Mouse (Mus musculus): Measurements from ENCODE around the gene Phykpl. TPM values are rescaled to one million over a fixed set of nuclear protein-coding genes. Genes with fewer than 3 reads are reported as not detected.

Gene Phykpl
- 11.3 and 12.6 TPM in 2 replicates for polyA plus RNA-seq (2015; fragmentation: Nextera tagmentation; extraction: Ambion mirVana)

GRCm38 (mm10) chr11:51584431-51585248 is at the start of gene Phykpl:
Gene Phykpl, plus strand, starts transcription at chr11:51584757.
- Histone ChIP-seq H3K4me1 (ENCODE audit: control insufficient read depth, low read depth, low read length) (peaks cover 27% of the 10 kb centered on the region), H3K9ac (ENCODE audit: low read depth, low read length) (peak within 1 kb of the TSS; percentile 92), H3K4me2 (ENCODE audit: low read depth, low read length) (peak within 1 kb of the TSS; percentile 93), H3K27me3 (ENCODE audit: control insufficient read depth, insufficient read depth, low read depth, low read length) (no peaks in the 10 kb centered on the region), H3K36me3 (ENCODE audit: control insufficient read depth, insufficient read depth) (peaks cover 22% of the 10 kb centered on the region), H3K4me3 (ENCODE audit: low read depth, low read length) (peak within 1 kb of the TSS; percentile 89), H3K27ac (ENCODE audit: low read length) (peak within 1 kb of the TSS; percentile 94), H3K9me3 (replicated peaks; ENCODE audit: control insufficient read depth, low read length) (no peaks in the 10 kb centered on the region)
- under 1% methylated on average over 57 of the region's 59 CpGs for WGBS (ENCODE audit: insufficient replicate concordance)
- ATAC-seq (ENCODE audit: low read depth): peak; percentile 91

DNA sequence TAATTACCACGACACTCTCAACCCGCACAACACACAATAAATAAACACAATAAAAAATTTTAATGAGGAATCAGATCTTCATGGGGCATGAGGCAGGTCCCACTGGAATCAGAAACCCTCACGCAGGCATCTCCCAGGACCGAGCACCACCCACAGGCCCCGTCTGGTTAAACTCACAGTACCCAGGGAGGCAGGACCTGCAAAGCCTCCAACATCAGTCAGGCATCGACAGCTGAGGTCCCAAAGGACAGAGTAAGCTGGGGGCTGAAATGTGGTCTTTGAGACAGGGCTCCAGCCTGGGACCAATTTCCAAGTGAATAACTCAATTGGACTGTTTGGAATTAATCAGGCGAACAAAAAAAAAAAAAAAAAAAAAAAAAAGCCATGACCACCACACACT is 46.2 kb upstream of the Phykpl start:
- H3K9me3 ChIP-seq (replicated peaks; ENCODE audit: control insufficient read depth, low read length): no peaks in the 10 kb centered on the region
- no peaks in the 10 kb centered on the region for H3K4me1 ChIP-seq (ENCODE audit: control insufficient read depth, low read depth, low read length)
- H3K36me3 ChIP-seq (ENCODE audit: control insufficient read depth, insufficient read depth): no peaks in the 10 kb centered on the region
- H3K4me3 ChIP-seq (ENCODE audit: low read depth, low read length): no peak overlapping the region
- H3K9ac ChIP-seq (ENCODE audit: low read depth, low read length): no peak overlapping the region
- WGBS (ENCODE audit: insufficient replicate concordance): 66% methylated on average over 7 of the region's 7 CpGs
- no peak overlapping the region for H3K27ac ChIP-seq (ENCODE audit: low read length)
- no peak overlapping the region for H3K4me2 ChIP-seq (ENCODE audit: low read depth, low read length)
- H3K27me3 ChIP-seq (ENCODE audit: control insufficient read depth, insufficient read depth, low read depth, low read length): no peaks in the 10 kb centered on the region
- no peak for ATAC-seq (ENCODE audit: low read depth)

DNA sequence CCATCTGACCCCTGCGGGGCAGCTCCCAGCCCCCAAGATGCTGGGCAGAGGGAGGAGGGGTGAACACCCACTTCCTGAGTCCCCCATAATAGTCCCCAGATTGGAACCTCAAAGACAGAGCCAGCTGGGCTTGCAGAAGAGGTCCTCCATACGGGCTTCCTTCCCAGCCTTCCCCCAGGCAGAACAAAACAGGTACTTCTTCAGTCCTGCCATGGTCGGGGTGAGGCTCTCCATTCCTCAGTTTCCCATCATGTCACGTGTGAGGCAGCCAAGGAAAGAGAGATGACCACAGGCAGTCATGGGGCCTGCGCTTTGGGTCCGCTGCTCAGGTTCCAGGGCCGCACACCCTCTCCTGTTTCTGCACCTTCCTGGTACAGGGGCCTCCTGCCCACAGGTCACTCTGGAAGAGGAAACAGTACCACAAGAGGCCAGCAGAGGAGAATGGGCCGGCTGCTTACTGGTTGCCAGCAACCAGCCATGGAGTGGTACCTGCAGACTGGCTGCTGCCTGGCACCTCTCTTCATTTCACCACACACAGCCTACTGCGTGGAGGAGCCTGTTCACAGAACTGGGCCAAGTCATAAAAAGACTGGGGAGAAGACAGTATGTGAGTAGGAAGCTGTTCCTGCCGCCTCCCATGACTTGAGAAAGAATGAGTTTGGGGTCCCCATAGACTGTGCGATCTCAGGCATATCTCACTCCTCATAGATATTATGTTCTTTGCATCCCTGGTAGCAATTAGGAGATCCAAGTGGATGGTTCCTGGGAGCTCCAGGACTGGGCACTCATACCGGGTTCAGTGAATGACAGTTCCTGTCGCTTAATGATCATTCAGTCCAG is 45.4 kb upstream of the Phykpl start:
- Histone ChIP-seq H3K36me3 (ENCODE audit: control insufficient read depth, insufficient read depth) (no peaks in the 10 kb centered on the region), H3K27me3 (ENCODE audit: control insufficient read depth, insufficient read depth, low read depth, low read length) (no peaks in the 10 kb centered on the region), H3K27ac (ENCODE audit: low read length) (no peak overlapping the region), H3K4me3 (ENCODE audit: low read depth, low read length) (no peak overlapping the region), H3K9ac (ENCODE audit: low read depth, low read length) (no peak overlapping the region), H3K9me3 (replicated peaks; ENCODE audit: control insufficient read depth, low read length) (no peaks in the 10 kb centered on the region), H3K4me1 (ENCODE audit: control insufficient read depth, low read depth, low read length) (no peaks in the 10 kb centered on the region; the same call in 1 of the 2 replicates), H3K4me2 (ENCODE audit: low read depth, low read length) (no peak overlapping the region)
- 40% methylated on average over 13 of the region's 13 CpGs for WGBS (ENCODE audit: insufficient replicate concordance)
- ATAC-seq (ENCODE audit: low read depth): no peak

DNA sequence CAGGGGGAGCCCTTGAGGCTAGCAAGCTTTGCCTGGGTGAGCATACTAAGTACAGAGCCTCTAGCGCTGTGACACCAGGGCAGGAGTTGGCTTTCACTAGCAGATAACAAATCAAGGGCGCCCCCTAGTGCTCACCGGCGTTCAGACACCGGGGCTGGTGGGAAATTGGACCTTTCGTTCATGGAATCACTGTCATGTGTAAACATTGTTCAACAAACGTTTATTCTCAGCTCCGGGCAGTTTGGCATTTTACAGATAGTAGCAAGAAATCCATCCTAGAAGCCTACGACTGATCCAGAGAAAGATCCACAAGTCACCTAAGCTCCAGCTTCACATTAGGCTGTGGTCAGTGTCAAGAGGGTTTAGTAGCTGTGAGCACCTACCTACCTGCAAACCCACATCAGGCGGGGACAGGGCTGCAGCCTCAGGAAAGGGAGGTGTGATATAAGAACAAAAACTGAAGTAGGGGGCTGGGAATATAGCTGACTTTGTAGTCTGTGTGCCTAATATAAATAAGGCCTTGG is 44.7 kb upstream of the Phykpl start:
- Histone ChIP-seq H3K4me2 (ENCODE audit: low read depth, low read length) (no peak overlapping the region), H3K9me3 (replicated peaks; ENCODE audit: control insufficient read depth, low read length) (no peaks in the 10 kb centered on the region), H3K9ac (ENCODE audit: low read depth, low read length) (no peak overlapping the region), H3K27me3 (ENCODE audit: control insufficient read depth, insufficient read depth, low read depth, low read length) (no peaks in the 10 kb centered on the region), H3K27ac (ENCODE audit: low read length) (no peak overlapping the region), H3K4me3 (ENCODE audit: low read depth, low read length) (no peak overlapping the region), H3K36me3 (ENCODE audit: control insufficient read depth, insufficient read depth) (no peaks in the 10 kb centered on the region), H3K4me1 (ENCODE audit: control insufficient read depth, low read depth, low read length) (no peaks in the 10 kb centered on the region; the same call in 1 of the 2 replicates)
- WGBS (ENCODE audit: insufficient replicate concordance): 8% methylated on average over 10 of the region's 10 CpGs
- ATAC-seq (ENCODE audit: low read depth): peak; percentile 78

- Histone ChIP-seq H3K9me3 (replicated peaks; ENCODE audit: control insufficient read depth, low read length) (no peaks in the 10 kb centered on the region), H3K9ac (ENCODE audit: low read depth, low read length) (no peak overlapping the region), H3K4me1 (ENCODE audit: control insufficient read depth, low read depth, low read length) (no peaks in the 10 kb centered on the region; the same call in 1 of the 2 replicates), H3K4me3 (ENCODE audit: low read depth, low read length) (no peak overlapping the region), H3K4me2 (ENCODE audit: low read depth, low read length) (no peak overlapping the region), H3K27ac (ENCODE audit: low read length) (no peak overlapping the region), H3K36me3 (ENCODE audit: control insufficient read depth, insufficient read depth) (no peaks in the 10 kb centered on the region), H3K27me3 (ENCODE audit: control insufficient read depth, insufficient read depth, low read depth, low read length) (no peaks in the 10 kb centered on the region)
- ATAC-seq (ENCODE audit: low read depth): no peak
- 49% methylated on average over 9 of the region's 9 CpGs for WGBS (ENCODE audit: insufficient replicate concordance)
Observed at GRCm38 (mm10) chr11:51542424-51542823, 42.1 kb upstream of the Phykpl start.

DNA sequence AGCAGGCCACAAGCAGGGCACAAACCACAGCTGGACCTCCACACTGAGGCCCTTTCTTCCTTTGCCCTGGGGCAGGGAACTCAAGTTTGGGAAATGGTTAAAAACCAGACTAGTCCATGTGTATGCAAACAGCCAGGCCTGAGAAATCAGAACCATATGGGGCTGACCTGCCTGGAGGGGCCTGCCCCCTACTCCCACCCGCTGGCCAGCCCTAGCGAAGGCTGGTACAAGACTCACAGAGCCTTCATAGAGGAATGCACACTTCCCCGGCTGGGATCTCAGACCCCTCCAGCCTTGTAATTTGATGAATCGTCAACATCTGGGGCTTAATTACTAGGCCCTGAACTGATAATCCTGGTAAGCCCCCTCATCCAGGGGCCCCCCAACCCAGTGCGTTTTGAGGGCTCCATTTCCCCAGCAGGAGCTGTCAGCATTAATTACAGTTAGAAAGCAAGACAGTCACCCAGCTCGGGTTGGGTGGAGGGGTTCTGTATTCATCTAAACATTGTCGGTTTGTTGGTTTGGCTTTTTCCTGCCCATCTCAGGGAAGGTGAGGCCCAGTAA is 41.0 kb upstream of the Phykpl start:
- 42% methylated on average over 7 of the region's 7 CpGs for WGBS (ENCODE audit: insufficient replicate concordance)
- no peak overlapping the region for H3K4me2 ChIP-seq (ENCODE audit: low read depth, low read length)
- H3K9ac ChIP-seq (ENCODE audit: low read depth, low read length): no peak overlapping the region
- no peaks in the 10 kb centered on the region for H3K36me3 ChIP-seq (ENCODE audit: control insufficient read depth, insufficient read depth)
- H3K4me3 ChIP-seq (ENCODE audit: low read depth, low read length): no peak overlapping the region
- no peak for ATAC-seq (ENCODE audit: low read depth)
- no peak overlapping the region for H3K27ac ChIP-seq (ENCODE audit: low read length)
- H3K9me3 ChIP-seq (replicated peaks; ENCODE audit: control insufficient read depth, low read length): no peaks in the 10 kb centered on the region
- H3K4me1 ChIP-seq (ENCODE audit: control insufficient read depth, low read depth, low read length): no peaks in the 10 kb centered on the region; the same call in 1 of the 2 replicates
- H3K27me3 ChIP-seq (ENCODE audit: control insufficient read depth, insufficient read depth, low read depth, low read length): no peaks in the 10 kb centered on the region

DNA sequence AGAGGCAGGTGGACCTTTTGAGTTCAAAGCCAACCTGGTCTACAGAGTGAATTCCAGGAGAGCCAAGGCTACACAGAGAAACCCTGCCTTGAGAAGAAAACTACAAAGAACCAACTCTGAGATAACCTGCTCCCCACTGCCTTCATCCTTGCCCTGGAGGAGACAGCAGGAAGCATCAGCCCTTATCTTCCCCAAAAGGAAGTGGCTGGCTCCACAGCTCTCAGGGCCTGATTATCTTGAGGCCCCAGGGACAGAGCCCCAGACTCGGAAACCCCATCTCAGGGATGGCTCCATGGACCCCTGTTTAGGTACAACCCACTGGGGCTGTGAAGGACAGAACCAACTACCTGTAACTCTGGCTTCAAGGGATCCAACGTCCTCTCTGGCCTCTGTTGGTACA is 40.1 kb upstream of the Phykpl start:
- no peak overlapping the region for H3K4me2 ChIP-seq (ENCODE audit: low read depth, low read length)
- no peak for ATAC-seq (ENCODE audit: low read depth)
- H3K36me3 ChIP-seq (ENCODE audit: control insufficient read depth, insufficient read depth): no peaks in the 10 kb centered on the region
- H3K27ac ChIP-seq (ENCODE audit: low read length): no peak overlapping the region
- H3K9ac ChIP-seq (ENCODE audit: low read depth, low read length): no peak overlapping the region
- 17% methylated on average over 2 of the region's 2 CpGs for WGBS (ENCODE audit: insufficient replicate concordance)
- no peaks in the 10 kb centered on the region; the same call in 1 of the 2 replicates for H3K4me1 ChIP-seq (ENCODE audit: control insufficient read depth, low read depth, low read length)
- no peaks in the 10 kb centered on the region for H3K27me3 ChIP-seq (ENCODE audit: control insufficient read depth, insufficient read depth, low read depth, low read length)
- H3K9me3 ChIP-seq (replicated peaks; ENCODE audit: control insufficient read depth, low read length): no peaks in the 10 kb centered on the region
- no peak overlapping the region for H3K4me3 ChIP-seq (ENCODE audit: low read depth, low read length)

- Histone ChIP-seq H3K9ac (ENCODE audit: low read depth, low read length) (no peak overlapping the region), H3K27ac (ENCODE audit: low read length) (no peak overlapping the region), H3K36me3 (ENCODE audit: control insufficient read depth, insufficient read depth) (no peaks in the 10 kb centered on the region), H3K4me2 (ENCODE audit: low read depth, low read length) (no peak overlapping the region), H3K9me3 (replicated peaks; ENCODE audit: control insufficient read depth, low read length) (no peaks in the 10 kb centered on the region), H3K4me1 (ENCODE audit: control insufficient read depth, low read depth, low read length) (no peaks in the 10 kb centered on the region; the same call in 1 of the 2 replicates), H3K27me3 (ENCODE audit: control insufficient read depth, insufficient read depth, low read depth, low read length) (no peaks in the 10 kb centered on the region), H3K4me3 (ENCODE audit: low read depth, low read length) (no peak overlapping the region)
- WGBS (ENCODE audit: insufficient replicate concordance): 42% methylated on average over 4 of the region's 4 CpGs
- ATAC-seq (ENCODE audit: low read depth): no peak
Observed at GRCm38 (mm10) chr11:51545811-51546210, 38.7 kb upstream of the Phykpl start.

All from liver, embryonic 16.5 days (tissue).